Mouse (Mus musculus) ES-Bruce4 (cell line): ENCODE measurements around the gene Tram2.

Experiments
- CTCF ChIP-seq: IDR thresholded peaks from one replicate; pipeline ENCODE4 v1.8.1; 2011; ENCODE audit warnings: low read depth, low read length
- EP300 ChIP-seq: IDR thresholded peaks from 2 replicates; pipeline ENCODE4 v1.6.1; 2011; ENCODE audit warnings: low read depth, low read length; ENCODE audit not compliant: insufficient read depth
- POLR2A ChIP-seq: IDR thresholded peaks from one replicate; pipeline ENCODE4 v1.8.1; 2011; ENCODE audit warnings: low read length; ENCODE audit not compliant: insufficient read depth

DNA sequence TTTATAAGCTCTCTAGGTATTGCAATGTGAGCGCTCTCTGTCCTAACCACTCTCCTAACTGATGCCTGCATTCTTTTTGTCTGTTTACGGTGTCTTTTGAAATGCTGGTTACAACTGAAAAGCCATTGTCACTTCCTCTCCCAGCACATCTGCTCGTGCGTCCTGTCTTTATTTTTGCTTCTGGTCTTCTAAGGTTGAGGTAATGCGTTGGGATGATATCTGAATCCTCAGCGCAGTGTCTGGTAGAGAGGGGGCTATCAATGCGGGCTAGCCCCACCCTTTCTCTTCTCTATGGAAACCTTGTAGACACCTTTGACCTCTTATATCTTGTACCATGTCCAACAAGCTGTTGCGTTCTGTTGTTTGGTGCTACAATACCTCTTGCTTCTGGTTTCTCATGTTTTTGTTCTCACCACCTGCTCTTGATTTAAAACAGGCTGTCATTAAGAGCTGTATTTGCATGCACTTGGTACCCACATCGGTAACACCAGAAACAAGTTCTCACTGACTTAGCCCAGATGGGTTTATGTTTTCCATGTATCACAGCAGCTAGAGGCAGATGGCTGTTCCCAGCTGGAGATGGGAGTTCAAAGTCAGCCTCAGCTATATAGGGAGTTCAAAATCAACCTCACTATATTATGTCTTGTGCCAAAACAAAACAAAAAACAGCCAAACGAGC is 92.5 kb downstream of the Tram2 start:
- no peak for TF ChIP-seq CTCF
- TF ChIP-seq POLR2A, result no peak
- no peak for TF ChIP-seq EP300
